Mouse (Mus musculus): ENCODE results near the gene Cldn22.
"Not testable (repeated sequence)": the region's sequence is repeated elsewhere in the genome, so short reads cannot be mapped to it uniquely, and the experiment has no call there.

Gene Cldn22

DNA sequence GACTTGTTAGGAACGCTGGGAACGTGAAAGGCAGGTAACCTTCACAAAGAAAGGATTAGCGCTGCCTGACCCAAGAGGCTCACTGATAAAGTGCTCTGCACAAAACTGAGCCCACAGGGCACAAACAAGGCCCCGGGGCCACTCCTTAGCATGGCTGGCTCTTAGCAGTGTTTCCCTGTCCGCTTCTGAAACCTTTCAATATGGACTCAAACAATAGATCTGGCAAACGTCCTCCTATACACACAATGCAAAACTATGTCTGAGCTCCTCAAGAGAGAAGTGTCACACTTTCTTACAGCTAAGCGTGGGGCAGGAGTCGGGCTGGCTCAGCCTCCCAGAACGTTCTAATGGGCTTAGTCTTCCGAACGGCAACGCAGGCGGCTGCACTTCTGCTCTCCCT is at the start of gene Cldn22:
Gene Cldn22, plus strand, starts transcription at position 301 of the 400 bp plus-strand sequence.
- no peak for DNase-seq (ENCODE audit: low spot score)

DNA sequence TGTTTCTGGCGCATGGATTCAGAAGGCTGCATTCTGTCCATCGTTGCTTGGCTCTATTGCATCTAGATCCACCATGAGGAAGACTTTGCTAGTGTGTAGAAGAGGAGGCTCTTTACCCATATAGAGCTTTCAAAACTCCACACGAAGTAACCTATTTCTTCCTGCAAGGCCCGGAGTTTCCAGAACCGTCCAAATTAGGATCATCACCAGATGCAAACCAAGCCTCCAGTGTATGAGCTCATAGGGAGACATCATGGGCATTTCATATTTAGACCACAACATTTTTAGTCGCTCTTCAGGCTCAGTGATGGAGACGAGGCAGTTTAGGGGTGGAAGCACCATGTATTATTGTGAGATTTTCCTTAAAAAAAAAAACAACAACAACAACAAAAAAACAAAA is 46.9 kb upstream of the Cldn22 start:
- no peak for DNase-seq (ENCODE audit: low spot score)

DNA sequence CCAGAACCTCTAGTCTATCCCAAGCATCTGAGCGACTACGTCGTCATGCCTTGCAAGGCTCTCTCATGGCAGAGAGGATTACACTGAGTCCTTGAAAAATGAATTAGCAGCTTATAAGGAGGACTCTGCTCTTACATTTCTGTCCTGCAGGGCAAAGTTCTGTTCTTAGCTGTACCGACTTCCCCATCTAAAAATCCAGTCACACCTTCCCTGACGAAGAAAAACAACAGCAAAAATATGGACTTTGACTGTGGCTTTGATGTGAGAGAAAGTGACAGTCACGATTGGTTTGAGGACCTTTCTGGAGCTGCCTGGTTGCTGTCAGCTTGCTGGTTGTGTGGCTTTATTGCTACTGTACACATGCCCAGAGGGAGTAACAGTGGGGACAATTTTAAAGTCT is 44.7 kb upstream of the Cldn22 start:
- no peak for DNase-seq (ENCODE audit: low spot score)

DNA sequence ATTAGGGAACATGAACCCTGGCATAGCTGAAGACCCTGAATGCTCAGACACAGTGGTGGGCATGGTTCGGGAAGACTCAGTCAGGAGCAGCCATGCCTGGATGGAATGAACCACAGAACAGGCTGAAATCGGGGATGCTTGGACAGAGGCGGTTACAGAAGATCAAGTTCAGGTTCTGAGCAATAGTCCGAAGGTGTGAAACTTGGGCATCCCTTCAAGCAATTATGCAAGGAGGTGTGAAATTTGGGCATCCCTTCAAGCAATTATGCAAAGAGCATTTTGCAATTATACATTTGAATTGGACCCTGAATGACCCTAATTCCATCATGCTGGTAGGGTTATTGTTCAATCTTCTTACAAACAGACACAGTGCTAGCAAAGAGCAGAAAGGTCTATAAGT is 42.4 kb upstream of the Cldn22 start:
- DNase-seq (ENCODE audit: low spot score): no peak

DNA sequence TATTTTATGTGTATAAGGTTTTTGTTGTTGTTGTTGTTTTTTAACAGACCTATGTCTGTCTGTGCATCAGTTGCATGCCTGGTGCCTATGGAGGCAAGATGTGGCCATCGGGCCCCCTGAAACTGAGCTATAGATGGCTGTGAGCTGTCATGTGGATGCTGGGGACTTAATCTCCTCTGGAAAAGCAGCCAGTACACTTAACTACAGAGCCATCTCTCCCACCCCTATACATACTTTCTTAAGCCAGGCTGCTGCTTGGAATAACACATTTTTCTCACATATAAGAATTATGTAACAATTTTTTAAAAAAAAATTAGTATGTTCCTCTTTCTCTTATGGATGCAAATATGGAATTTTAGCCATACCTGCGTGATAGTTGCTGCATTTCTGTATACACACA is 40.7 kb upstream of the Cldn22 start:
- no peak for DNase-seq (ENCODE audit: low spot score)

DNA sequence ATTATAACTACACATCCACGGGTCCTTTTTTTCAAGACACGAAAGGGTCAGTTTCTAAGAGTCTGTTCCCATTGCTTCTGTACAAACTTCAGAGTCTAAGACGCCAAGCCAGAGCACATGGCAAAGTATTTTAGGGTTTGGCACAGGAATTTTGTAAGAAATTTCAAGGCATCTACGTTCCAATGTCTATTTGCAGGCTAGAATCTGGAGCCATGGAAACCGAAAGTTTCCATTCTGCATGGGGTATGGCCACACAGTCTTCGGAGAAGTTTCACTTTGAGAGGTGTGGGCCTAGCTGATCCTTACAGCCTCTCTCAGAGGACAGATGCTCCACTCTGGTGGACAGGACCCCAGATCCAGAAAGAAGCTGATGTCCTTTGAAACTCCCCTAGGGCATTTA is 40.3 kb upstream of the Cldn22 start:
- DNase-seq (ENCODE audit: low spot score): no peak

DNA sequence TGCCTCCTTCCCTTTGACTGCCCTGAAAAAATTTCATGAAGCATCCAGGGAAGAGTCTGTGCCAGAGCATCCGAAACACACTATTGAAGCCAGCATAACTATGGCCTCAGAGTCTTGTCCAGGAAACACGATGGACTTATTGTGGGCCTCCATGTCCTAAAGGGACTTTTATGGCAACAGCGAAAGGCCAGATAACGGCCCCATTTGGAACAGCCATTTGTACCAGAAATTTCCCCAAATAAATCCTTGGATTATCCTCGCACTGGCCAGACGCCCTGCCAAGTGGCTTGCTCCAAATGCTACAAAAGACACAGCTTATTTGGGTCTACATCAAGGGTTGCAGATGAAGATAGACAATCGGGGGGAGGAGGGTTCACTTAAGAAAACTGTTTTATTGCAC is 39.8 kb upstream of the Cldn22 start:
- no peak for DNase-seq (ENCODE audit: low spot score)

DNA sequence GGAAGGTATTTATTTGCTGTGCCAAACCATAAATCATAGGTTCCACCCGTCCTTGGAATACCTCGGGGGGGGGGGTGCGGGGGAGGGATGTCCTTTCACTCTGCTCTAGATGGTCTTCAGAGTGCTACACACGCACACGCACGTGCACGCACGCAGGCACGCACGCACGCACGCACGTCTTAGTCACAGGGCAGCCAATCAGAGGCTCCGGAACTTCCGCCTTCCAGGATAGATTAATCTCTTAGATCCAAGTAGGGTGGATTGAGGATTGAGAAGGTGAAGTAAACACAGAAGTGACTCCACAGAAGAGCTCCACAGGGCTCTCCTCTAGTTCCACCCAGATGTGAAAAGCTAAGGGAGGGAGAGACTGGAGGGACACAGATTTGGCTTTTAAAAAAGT is 38.0 kb upstream of the Cldn22 start:
- no peak for DNase-seq (ENCODE audit: low spot score)

DNA sequence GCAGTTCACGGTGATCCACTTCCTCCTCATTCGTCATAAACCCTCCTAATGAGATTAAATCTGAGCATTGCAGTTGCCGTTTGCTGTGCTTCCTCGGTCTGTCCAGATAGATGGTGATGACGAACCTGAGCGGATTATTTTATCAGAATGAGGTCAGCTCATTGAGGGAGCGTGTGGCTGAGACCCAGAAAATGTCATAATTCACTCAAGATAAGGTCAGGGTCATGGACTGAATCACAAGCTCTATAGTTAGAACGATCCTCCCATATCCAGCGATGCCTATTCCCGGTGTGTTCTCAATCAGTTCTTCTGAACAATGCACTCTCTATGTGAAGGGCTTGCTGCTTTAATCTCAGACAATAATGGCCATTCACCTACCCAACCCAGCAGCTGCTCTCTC is 36.6 kb upstream of the Cldn22 start:
- no peak for DNase-seq (ENCODE audit: low spot score)

DNA sequence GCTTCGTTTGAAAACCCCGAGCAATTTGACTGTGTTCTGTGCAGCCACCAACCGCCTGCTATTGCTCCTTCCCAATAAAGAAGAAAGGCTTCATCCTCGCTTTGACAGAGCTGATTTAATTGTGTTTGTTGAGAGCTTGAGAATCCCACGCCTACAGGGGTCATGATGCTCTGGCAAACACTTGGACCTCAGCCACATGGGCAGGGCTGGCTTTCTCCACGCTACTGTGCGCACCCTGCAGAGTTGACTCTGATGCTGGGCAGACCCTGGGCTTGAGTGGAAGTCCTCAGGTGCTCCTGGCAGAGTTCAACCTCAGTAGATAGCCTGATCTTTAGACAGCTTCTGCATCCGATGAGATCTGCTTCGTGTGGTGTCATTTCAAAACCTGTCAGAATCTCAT is 32.3 kb upstream of the Cldn22 start:
- no peak for DNase-seq (ENCODE audit: low spot score)

DNA sequence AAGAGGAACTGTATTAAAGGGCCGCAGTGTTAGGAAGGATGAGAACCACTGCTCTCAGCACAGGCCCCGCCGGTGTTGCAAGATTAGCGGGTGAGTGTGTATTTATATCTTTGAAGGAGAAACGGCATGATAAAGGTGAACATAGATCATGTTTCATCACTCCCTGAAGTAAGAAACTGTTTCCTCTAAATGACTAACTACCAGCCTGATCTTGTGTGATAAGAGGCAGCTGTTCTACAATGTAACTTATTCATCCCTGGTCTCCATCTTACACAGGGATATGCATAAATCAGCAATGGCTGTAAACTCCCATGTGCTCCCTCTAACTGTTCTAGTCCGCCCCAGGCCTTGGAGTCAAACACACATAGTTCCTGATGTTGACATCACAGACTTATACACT is 24.8 kb upstream of the Cldn22 start:
- no peak for DNase-seq (ENCODE audit: low spot score)

DNA sequence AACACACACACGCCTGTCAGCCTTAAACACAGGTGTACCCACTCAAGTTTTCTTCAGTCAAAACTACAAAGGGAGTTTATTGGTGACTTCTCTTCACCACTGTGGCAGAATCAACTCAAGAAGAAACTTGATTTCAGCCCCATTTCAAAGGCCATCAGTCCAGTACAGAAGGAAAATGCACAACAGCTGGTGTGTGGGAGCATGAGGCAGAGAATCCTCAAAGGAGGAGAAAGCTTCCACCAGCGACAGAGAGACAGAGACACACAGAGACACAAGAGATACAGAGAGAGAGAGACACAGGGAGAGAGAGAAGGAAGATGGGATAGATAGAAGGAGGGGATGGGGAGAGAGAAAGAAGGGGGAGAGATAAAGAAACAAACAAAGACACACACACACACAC is 21.9 kb upstream of the Cldn22 start:
- DNase-seq (ENCODE audit: low spot score): no peak

DNA sequence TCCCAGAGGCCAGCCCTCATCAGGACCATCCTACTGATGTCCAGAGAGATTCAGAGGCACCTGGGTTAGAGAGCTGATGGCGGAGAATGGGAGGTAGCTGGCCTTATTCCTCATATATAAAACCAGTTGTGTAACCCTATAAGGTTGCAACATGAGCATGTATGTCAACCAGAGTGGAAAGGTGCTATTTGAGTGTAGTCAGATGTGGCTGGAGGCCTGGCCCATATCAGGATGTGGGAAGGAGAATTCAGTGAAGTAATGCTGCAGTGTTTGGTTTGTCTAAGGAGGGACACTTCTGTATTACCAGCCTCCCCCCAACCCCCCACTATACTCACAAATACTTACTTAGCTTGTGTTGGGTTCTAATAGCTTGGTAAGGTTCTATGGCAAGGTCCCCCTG is 20.0 kb upstream of the Cldn22 start:
- DNase-seq (ENCODE audit: low spot score): no peak

DNA sequence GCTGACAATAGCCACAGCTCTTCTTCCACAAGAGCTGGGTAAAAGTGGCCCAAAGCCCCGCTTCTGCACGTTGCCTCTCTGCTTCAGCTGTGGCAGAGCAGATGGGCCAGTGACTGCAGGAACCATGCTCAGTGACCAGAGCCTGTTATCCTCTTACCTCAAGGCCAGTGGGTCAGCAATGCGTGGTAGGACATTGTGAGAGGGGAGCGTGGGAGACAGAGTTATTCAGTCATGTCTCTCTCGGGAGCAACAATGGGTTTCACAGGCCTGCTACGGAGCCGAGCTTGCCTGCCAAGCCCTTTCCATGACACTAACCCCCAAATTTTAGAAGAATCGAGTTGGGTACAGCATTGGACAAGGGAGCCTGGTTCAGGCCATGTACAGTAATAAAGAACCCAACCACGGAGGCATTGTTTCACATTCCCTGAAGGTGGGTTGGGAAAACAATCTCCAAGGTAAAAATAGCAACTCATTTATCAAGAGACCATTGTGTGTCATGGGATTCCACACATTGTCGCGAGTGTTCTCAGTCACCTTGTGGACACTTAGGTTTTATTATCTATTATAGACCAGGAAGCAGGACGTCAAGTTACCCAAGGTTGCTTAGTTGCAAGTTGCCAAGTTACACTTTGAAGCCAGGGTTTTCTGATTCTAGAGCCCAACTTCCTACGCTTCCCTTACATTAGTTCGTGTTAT is 14.2 kb upstream of the Cldn22 start:
- no peak for DNase-seq (ENCODE audit: low spot score)

DNA sequence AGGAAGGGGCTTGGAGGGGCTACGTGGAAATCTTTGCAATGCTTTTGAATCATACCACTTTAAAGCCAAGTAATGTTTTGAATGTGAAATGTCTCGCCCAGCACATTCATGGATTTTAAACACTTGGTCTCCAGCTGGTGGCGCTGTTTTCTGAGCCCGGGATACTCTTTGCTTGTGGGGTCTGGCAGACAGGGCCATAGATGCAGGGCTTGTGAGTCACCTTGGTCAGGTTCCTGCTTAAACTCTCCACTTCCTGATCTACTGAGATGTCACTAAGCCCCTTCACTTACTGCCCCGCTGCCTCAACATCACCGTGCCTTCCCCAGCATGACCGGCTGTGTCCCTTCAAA is 13.6 kb upstream of the Cldn22 start:
- no peak for DNase-seq (ENCODE audit: low spot score)

DNA sequence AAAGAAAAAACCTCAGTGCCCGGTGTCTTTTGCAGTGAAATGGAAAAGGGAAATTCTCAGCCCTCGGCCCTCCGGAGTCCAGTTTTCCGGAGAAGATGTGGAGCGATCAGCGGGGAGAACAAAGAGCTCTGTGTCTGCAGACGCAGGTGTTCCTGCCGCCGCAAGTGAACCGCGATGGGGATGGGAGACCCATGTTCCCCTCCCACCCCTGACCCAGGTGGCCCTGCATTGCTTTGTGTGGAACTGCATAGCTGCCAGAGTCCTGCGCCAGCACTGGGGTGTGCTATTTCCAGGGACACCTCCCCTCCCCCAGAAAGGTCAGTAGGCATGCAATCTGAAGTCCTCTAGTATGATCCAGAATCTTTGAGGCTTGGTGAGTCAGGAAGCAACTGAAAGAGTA is 13.1 kb upstream of the Cldn22 start:
- DNase-seq (ENCODE audit: low spot score): no peak

DNA sequence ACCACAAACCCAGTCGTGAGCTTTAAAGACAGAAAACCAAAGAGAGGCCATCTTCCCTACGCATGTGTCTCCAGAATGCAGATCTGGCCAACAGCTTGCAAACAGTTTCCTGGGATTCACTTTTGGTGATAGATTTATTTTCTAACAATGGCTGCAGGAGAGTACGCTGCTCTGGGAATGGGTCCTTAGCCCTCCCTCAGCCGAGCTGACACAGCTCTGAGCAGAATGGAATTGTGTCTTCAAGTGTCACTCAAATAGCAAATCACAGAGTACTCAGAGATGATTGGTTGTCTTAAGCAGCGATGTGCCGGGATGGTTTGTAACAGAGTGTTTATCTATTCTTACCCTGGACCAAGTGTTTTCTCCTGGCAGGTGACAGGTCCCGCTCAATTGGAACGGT is 5.2 kb upstream of the Cldn22 start:
- no peak for DNase-seq (ENCODE audit: low spot score)

DNA sequence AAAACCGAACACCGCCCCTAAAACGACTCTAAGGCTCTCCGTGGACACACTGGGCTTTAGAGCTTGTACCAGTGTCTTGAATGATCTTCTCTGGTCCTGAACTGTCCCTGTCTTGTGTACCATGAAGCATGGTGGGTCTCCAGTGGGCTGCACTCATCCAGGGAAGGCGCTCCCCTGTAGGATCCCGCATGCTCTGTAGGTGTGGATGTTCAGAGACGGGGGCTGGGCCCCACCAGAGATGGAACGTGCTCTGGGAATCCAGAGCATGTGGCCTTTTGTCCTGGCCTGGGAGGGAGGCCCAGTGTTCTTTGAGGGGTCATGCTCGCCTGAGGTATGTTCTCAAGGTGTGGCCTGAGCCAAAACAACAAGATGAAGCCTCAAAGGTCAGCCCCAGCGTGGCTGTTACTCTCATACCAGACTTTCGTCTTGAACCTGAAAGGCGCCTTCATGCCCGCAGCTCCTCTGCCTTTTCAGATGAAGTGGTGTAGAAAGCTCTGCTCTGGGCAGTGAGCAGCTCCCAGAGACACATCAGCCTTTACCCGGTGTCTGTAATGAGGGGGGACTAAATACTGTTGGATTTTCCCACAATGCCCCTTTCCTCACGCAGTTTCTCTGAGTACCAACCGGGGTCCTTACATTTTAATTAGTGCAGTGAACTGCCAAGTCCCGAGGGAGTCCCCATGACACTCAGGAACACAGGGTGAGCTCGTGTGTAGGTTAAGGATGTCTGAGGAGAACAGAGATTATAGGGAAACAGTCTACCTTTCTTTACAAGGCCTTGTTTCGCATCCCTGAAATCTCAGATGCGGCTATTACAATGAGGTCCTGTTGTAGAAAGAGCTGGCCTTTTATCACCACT is 3.1 kb upstream of the Cldn22 start:
- no peak for DNase-seq (ENCODE audit: low spot score)

DNA sequence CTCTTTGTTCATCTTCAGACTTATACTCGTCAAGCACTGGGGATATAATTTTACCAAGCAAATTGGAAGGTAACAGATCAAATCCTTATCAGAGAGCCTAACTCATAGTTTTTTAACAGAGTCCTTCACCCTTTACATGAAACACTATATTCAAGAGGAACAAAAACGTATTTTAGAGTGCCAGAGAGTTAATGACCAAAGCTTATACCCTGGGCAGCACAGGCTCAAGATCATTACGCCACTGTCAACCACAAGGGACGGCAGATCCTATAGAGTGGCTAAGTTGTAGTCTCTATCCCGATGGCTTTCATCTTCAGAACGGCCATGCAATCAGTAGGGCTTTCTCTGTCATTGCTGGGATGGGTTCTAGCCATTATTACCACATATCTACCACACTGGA is 2.4 kb upstream of the Cldn22 start, which contains the start of gene Cldn24:
Gene Cldn24, plus strand, starts transcription at position 301 of the 400 bp plus-strand sequence.
- DNase-seq (ENCODE audit: low spot score): no peak

DNA sequence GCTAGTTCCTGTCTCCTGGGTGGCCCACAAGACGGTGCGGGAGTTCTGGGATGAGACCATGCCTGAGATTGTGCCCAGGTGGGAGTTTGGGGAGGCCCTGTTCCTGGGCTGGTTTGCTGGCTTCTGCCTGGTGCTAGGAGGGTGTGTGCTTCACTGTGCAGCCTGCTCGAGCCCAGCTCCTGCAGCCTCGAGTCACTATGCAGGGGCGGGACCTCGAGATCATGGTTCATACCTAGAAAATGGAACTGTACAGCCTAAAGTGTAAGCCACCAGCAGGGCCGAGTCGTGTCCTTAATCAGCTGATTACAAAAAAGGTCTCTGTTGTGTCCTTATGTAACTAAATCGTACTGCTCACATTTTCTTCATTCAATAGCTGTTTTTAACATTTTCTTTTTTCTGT is 1.7 kb upstream of the Cldn22 start:
- not testable (repeated sequence) for DNase-seq (ENCODE audit: low spot score)

DNA sequence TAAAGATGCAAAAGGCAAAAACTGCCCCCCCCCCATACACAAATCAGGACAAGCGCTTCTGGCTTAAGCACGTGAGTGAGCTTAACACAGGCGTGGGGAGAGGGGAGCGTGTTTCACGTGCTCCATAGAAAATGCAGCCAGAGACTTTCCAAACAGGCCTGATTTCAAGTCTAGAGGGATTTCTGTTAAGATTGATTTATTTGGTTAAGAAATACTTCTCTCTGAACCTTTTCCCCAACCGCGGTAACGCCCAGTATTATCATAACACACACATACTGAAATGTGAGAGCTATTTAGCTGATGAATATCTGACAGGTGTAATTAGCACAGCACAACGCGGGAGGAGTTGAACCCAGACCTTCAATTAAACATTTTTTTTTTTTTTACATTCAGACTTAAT is 505 bp upstream of the Cldn22 start:
- DNase-seq (ENCODE audit: low spot score): no peak

DNA sequence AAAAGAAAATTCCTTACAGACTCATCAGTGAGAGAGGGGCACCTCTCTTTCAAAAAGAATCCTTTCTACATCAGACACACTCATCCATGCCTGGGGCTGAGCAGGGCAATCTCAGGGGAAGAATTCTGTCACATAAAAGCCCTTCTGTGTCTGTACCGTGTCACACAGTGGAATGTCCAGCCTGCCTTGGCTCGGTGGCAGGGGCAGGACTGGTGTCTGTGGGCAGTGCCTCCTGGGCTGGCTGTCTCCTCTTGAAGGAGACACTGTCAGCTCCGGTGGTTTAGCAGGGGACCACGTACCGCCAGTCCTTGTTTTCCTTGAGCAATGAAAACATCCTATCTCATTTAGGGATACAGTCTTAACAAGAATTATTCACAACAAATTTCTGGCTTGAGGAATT is 1.3 kb downstream of the Cldn22 start:
- DNase-seq (ENCODE audit: low spot score): no peak

DNA sequence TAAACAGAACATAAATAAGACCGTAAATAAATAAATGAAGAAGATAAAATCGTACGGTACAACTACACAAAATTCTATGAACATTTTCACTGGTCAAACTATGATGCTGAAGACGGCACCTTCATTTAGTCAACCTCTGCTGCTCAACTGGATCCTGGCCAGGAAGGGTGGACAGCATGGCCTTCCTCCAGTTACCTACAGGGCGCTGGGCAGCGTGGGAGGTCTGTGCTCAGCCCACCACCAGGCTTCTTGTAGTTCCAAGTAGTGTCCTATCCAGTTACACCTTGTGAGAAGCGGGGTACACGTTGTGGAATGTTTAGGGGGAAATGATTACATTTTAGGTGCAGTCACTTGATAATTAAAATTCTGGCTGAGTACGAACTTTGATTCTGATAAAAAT is 2.6 kb downstream of the Cldn22 start:
- DNase-seq (ENCODE audit: low spot score): no peak

DNA sequence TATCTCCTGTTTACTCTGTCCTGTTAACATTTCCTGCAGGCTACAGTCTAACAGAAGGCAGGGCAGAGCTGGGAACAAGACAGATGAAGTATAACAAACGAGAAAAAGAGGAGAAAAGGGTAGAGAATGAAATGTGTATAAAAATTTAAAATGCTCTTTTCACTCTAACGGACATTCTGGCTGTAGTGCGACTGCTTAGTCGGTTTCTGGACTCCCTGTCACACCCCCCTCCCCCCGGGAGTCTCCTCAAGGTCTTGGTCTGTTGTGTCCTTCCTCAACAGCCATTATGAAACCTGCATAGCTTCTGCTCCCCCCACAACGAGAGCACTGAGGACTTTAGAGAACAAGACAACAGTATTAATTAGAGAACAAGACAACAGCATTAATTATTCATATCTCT is 8.3 kb downstream of the Cldn22 start:
- DNase-seq (ENCODE audit: low spot score): no peak
